Mouse (Mus musculus) kidney, adult 18-20 months (tissue): Measurements from ENCODE around the gene Gja4.

Experiments used
- DNase-seq: peaks from one replicate; pipeline ENCODE4 v3.0.0; 2021

Gene Gja4

DNA sequence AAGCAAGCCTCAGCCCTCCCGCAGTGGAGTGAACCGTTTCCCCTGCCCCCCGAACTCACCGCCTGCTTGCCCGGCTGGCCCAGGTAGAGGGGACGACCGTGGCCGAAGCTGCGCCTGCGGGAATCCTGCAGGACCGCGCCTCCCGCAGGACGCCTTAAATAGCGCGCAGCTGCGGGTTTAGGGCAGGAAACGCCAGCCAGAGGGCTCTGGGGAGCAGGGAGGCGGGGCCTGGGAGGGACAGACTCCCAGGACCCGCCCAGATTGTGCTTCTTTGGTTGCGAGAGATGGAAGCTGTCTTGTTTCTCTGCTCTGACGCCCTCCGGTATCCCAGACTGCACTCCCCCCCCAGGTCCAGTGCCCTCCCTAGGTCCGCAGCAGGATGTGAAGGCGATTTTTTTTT, at the start of gene Gja4:
Gene Gja4, minus strand, starts transcription at position 179 of the 400 bp plus-strand sequence.
- DNase-seq, result peak; percentile 79

DNA sequence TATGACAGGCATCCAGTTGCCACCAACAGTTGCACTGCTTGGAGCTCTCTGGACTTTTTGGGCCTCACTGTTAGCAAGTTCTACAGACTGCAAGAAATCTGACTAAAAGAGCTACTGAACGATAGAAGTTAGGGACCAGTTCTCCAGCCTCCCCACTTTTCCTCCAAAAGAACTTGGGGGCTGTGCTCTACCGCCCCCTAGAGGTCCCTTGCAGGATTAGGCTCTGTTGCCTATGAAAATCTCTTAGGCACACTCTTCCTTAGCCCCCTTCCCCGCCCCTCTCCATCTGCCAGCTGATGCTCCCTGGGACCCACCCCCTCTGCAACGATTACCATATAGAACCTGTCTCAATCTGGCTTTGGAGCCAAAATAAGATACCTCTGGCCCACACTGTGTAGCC, 49.5 kb upstream of the Gja4 start:
- DNase-seq, result no peak

DNA sequence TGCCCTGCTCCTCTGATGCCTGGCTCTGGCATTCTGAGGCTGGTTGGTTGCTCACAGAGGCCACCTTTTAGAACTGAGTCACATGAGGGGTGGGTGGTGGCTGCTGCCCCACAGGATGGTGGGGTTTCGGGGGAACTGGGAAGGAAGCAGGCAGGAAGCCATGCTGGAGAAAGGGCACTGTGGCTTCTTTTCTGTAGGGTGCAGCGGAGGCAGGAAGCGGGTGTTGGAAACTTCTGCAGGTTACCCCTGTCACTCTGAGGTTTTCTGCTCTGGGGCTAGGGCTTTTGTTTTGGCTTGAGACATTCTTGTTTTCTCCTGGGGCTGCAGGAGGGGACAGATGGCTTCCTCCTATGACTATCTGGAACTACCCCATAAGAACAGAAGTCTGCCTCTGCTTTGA, 48.7 kb upstream of the Gja4 start:
- no peak for DNase-seq

GRCm38 (mm10) chr4:127358018-127358417, 44.2 kb upstream of the Gja4 start, which contains the start of gene Gjb5:
Gene Gjb5 (minus strand): TSS chr4:127358181.
- no peak for DNase-seq

DNA sequence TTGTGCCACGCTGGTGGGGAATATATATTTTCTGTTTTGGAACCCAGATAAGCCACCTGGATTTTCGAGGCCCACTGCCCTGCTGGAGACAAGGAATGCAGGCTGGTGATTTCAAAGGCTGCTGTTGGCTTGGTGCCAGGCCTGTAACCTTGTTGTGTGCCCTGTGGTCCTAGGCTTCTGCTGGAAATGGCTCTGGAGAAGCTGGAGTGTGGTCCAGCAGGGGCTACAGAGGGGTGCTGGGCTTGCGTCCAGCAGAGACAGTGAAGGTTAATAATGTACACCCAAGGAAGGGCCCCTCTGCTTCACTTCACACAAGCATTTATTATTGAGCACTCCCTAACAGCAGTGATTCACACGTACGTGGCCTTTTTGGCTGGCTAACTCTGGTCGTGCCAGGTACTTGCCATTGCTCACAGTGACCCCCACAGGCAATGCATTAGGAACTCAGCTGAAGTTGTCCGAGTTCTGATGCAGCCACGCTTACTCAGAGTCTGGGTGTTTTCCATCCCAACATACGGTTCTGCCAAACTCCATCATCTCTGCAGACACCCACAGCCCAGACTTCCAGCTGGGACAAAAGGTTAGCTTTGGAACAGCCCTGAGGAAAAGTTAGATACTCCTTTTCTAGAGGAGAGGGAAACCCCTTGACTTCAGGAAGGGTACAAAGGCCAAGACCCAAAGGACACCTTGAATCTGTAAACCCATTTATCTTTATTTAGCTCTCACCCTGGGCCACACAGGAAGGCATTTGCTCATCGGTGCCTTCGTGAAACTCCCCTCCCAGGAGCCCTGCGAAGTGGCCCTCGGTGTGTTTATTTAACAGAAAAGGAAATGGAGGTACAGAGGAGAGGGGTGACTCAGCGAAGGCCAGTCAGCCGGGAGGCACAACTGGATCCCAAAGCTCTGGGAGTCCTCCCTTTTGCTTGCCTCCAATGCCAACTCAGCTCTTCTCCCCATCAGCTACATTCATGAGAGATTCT, 41.0 kb upstream of the Gja4 start:
- peak; percentile 19 for DNase-seq

- no peak for DNase-seq
These were observed 40.2 kb upstream of the Gja4 start, which contains the start of gene Gjb4 for GRCm38 (mm10) chr4:127353951-127354438. Gene Gjb4 (minus strand): TSS chr4:127354081.

- DNase-seq, result no peak
These were observed 38.8 kb upstream of the Gja4 start for GRCm38 (mm10) chr4:127352594-127352993.

DNA sequence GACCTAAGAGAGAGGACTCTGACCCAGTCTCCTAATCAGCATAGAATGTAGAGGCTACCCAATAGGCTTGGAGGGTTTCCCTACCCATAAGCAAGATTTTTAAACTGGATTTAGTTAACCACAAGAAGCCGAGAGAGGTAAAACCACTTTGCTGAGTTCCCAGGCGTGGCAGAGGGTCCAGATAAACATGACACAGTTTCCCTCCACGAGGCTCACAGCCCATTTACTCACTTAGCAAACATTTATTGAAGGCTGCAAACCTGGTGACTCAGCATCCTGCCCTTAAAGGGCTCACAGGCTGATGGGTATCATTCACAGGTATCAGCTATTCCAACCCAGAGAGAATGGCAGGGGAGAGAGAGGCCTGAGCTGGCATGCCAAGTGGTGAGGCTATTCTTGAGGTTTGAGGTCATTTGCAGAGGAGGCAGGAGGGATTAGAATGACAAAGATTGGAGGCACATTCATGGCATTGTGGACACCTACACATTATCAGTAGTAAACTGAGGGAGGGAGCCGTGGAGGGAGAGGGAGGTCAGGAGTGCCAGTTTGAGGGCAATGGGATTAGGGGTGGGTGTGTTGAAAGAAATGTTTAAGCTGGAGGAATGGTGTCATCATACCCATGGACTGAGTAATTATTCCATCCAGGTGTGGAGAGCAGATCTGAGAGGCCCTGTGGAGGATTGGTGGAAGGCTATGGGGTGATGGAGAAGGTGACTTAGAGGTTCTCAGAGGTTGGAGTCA, 35.9 kb upstream of the Gja4 start:
- DNase-seq, result no peak

GRCm38 (mm10) chr4:127345000-127345399, 31.2 kb upstream of the Gja4 start:
- no peak for DNase-seq

- no peak for DNase-seq
These were observed 27.5 kb upstream of the Gja4 start for GRCm38 (mm10) chr4:127341372-127341771.

- DNase-seq, result no peak
These were observed 23.8 kb upstream of the Gja4 start for GRCm38 (mm10) chr4:127337668-127338067.

- DNase-seq, result no peak
These were observed 21.1 kb upstream of the Gja4 start for GRCm38 (mm10) chr4:127334870-127335504.

DNA sequence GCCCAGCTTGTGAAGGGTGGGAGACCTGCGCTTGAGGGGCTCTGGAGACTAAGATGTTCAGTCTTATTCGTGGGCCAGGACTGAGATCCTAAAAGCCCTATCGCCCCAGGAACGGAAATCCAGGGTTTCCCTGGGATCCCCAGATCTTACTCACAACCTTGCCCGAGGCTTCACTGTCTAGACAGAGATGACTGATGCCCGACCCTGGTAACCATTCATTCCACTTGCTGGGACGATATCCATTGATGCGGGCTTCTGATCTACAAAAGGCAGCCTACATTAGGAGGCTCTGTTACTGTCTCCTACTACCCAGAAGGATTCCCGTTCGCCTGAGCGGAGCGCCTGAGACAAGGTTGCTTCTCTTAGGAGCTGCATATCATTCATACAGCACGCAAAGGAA, 17.3 kb upstream of the Gja4 start:
- DNase-seq, result no peak

DNA sequence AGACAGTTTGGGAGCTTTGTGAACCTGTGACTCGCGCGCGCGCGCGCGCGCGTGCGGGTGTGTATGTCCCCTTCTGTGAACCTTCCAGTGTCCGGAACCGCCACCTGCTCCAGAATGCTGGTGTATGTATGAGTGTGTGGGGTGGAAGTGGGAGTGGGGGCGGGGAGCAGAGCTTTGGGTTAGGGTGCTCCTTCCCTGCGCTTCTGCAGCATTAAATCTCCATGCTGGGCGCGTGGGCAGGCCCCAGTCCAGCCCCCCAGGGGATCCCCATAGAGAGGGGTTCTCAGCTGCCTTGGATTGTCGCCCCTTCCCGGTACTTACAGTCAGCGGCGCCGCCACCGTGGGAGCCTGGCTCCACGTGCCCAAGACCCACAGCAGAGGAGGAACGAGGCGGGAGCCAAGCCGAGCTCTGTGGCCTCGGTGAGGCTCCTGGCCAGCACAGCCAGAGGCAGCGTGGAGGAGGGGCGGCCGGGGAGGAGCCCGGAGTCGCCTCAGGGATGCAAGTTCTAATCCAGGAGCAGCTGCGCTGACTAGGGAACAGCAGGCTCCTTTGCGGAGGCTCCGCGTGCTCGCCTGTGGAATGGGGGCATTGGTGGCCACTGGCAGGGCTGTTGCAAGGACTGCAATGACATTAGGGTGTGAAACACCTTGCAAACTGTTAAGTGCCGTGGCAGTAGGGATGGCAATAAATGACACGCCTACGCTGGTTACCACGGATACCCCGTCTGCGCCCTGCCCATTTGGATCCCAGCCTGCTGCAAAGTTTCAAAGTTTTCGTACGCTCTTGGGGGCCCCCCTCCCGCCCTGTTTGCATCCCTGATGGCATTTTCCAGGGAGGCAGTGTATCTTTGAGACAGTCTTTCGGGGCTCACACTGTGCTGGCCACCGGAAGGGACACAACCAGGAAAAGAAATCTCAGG, 16.6 kb upstream of the Gja4 start, which contains the start of gene Gjb3:
Gene Gjb3, minus strand, starts transcription at position 664 of the 920 bp plus-strand sequence.
- DNase-seq, result no peak

GRCm38 (mm10) chr4:127329751-127330150, 15.9 kb upstream of the Gja4 start:
- DNase-seq, result no peak

DNA sequence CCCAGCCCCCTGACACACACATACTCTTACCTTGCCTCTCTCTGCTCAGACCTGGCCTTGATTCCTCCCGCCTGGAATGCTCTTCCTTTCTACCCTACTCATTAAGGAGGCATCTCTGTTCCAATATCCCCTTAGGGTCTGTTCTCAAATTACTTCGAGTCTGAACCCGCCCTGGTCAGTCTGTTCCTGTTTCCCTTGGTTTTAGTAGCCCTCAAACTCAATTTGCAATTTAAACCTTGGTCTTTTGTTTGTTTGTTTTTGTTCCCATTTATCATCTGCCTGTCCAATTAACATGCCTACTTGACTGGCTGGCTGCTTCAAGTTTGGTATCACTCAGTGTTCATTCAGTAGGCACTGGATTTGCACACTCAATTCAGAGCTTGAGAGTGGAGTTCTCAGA, 15.2 kb upstream of the Gja4 start:
- DNase-seq, result no peak

DNA sequence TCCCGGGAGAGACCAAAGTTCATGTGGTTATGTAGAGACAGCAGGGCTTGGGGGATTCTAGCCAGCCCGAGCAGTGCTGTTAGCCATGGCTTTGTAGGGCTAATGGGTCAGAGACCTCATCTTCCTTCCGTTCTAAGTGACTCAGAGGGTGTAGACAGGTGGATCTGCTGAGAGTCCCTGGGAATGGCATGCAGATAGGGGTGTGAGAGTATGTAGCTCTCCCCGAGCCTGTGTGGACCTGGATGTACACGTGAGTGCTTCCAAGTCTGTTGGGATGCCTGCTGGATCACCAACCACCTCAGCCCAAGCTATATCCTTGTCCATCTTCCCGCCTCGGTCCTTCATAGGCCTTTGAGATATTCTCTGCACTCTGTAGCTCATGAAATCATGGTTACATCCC, 14.5 kb upstream of the Gja4 start:
- no peak for DNase-seq

DNA sequence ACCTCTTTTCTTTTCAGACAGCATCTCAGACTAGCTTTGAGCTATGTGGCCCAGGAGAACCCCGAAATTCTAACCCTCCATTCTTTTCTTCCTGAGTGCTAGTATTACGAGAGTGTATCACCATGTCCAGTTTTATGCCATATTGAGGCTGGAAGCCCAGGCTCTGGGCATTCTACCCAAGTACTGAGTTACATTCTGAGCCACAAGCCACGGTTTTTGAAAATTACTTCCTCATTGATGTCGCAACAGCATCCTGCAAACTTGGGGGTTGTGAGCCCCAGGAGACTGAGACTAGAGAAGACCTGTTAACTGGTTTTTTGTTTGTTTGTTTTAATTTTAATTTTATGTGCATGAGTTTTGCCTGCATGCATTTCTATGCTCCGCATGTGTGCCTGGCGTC, 13.9 kb upstream of the Gja4 start:
- no peak for DNase-seq

DNA sequence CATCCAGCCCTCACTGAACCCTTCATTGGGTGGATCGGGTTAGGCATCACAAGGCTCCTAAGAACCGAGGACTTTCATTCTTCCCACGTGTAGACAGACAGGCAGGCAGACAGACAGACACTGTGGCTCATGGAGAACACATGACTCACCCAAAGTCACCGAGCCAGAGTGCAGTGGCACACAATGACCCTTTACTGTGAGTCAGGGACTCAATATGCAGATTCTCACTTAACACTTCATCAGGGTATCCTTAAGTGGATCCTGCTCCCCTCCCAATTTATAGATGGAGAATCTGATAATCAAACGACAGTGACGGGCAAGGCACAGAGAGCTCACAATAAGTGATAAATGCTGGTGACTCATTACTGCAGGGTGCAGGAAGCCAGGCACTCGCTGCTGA, 13.4 kb upstream of the Gja4 start:
- DNase-seq, result no peak

DNA sequence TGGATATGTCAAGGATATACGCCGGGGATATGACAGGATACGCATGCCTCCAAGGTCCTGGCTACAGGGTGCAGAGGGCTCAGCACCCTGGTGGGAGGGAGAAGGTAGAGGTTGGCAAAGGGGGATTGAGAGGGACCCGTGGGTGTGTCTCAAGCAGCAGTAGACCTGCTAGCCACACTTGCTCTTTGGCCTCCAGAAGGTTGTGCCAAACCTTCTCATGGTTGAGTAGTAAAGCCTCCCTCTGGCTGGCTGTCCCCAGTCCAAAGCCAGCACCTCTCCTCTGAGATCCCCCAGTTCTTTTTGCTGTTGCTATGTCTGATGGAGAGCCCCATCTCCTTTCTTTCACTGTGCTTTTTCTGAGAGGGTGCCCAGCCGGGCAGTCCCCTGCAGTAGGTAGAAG, 11.4 kb upstream of the Gja4 start:
- peak; percentile 17 for DNase-seq

GRCm38 (mm10) chr4:127324759-127325158, 10.9 kb upstream of the Gja4 start:
- peak; percentile 73 for DNase-seq

- peak; percentile 54 for DNase-seq
These were observed 10.5 kb upstream of the Gja4 start for GRCm38 (mm10) chr4:127324296-127324695.
